Mouse (Mus musculus): Measurements from ENCODE around the gene Rhbg.

DNA sequence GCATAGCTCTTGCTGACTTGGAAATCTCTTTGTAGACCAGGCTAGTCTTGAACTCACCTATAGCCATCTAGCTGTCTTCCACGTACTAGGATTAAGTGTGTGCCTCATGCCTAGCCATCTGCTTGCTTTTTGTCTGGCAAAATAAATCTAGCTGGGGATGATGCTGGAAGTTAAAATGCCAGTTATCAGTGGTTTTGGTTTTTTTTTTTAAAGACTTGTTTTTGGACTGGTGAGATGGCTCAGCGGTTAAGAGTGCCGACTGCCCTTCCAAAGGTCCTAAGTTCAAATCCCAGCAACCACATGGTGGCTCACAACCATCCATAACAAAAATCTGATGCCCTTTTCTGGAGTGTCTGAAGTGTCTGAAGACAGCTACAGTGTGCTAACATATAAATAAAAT lies 17.4 kb upstream of the Rhbg start:
- no peak for TF ChIP-seq POLR2A (IDR thresholded peaks at IDR 0.05; ENCODE audit: borderline replicate concordance, extremely low read depth, insufficient read depth, insufficient read length, poor library complexity, severe bottlenecking)
- TF ChIP-seq CTCF (IDR thresholded peaks at IDR 0.05; ENCODE audit: borderline replicate concordance, extremely low read depth, insufficient read depth, insufficient read length): no peak
